Mouse (Mus musculus): ENCODE data around the gene AF366264.

- TF ChIP-seq GATA1 (IDR thresholded peaks at IDR 0.05; ENCODE audit: low read length) (no peak), TAL1 (IDR thresholded peaks at IDR 0.05; ENCODE audit: low read length) (no peak)
Measured at GRCm38 (mm10) chr8:13789606-13790005, 48.6 kb downstream of the AF366264 start.
